12 mouse cellular contexts compared by ENCODE assay signal in genomic region chr12:85298127-85298834, GRCm38 (mm10). TPM values are rescaled to one million over a fixed set of nuclear protein-coding genes. Genes with fewer than 3 reads are reported as not detected.
DNase-seq lines count a peak whose midpoint lies in the region; ATAC-seq lines count a peak whose summit lies in the region.
"Had no signal": no experiment of that assay in that cellular context is flagged by ENCODE, and none has a peak within 500 bp of the region (broad histone marks: within the 10 kb centered on the region; RNA-seq: fewer than 3 reads in every experiment).

No protein-coding gene starts in this region.

- DNase-seq in heart, embryonic 10.5 days (ENCODE audit: low spot score): peak; percentile 51
- no peak for DNase-seq in heart, adult 9 months (ENCODE audit: low spot score in 2 of 2)
- peak; percentile 35 for DNase-seq in urinary bladder, postnatal 14 days (ENCODE audit: low spot score)
- DNase-seq in urinary bladder, adult 2 months (ENCODE audit: low spot score): no peak
- DNase-seq in limb, embryonic 11.5 days (ENCODE audit: low spot score): peak; percentile 50
- no peak for DNase-seq in layer of hippocampus, postnatal 25 days (ENCODE audit: extremely low spot score in 1 of 2, low spot score in 1 of 2)
- DNase-seq in heart, adult 11 months: no peak
- DNase-seq: thymus, postnatal 25 days had no signal

- no peak overlapping the region for H3K4me2 ChIP-seq in limb, embryonic 11.5 days (ENCODE audit: low read depth, severe bottlenecking)
- no peak overlapping the region for H3K4me2 ChIP-seq in hindbrain, embryonic 12.5 days (replicated peaks)

- WGBS in heart, embryonic 10.5 days: 86% methylated on average over 11 of the region's 11 CpGs
- 19% methylated on average over 11 of the region's 11 CpGs for WGBS in limb, embryonic 11.5 days
- 83% methylated on average over 11 of the region's 11 CpGs for whole genome bisulfite sequencing in hindbrain, embryonic 12.5 days

- H3K4me1 ChIP-seq in heart, embryonic 10.5 days: 0 out of 2 replicates have a peak, but pooled peaks cover 5% of the 10 kb centered on the region
- peaks cover 15% of the 10 kb centered on the region; the same call in 1 of the 2 replicates for H3K4me1 ChIP-seq in limb, embryonic 11.5 days (ENCODE audit: control insufficient read depth, insufficient read depth, low read length)
- no peaks in the 10 kb centered on the region for H3K4me1 ChIP-seq in hindbrain, embryonic 12.5 days

- no peaks in the 10 kb centered on the region for H3K27me3 ChIP-seq in heart, embryonic 10.5 days (ENCODE audit: insufficient read depth, poor library complexity, severe bottlenecking)
- H3K27me3 ChIP-seq in limb, embryonic 11.5 days (ENCODE audit: control insufficient read depth, insufficient read depth, low read length): no peaks in the 10 kb centered on the region
- H3K27me3 ChIP-seq in hindbrain, embryonic 12.5 days: no peaks in the 10 kb centered on the region

- no peak overlapping the region for H3K27ac ChIP-seq in heart, embryonic 10.5 days
- H3K27ac ChIP-seq in limb, embryonic 11.5 days (replicated peaks; ENCODE audit: low read depth, low read length): no peak overlapping the region
- no peak overlapping the region; the same call in 1 of the 2 replicates for H3K27ac ChIP-seq in hindbrain, embryonic 12.5 days
- H3K27ac ChIP-seq: macrophage had no signal

- 0 out of 2 replicates have a peak, but pooled peaks cover 6% of the 10 kb centered on the region for H3K9me3 ChIP-seq in heart, embryonic 10.5 days
- H3K9me3 ChIP-seq in limb, embryonic 11.5 days (ENCODE audit: control insufficient read depth, low read length): no peaks in the 10 kb centered on the region
- H3K9me3 ChIP-seq in hindbrain, embryonic 12.5 days (replicated peaks): no peaks in the 10 kb centered on the region

- H3K9ac ChIP-seq in limb, embryonic 11.5 days (ENCODE audit: low read length): no peak overlapping the region
- no peak overlapping the region for H3K9ac ChIP-seq in hindbrain, embryonic 12.5 days

- peaks cover 47% of the 10 kb centered on the region for H3K36me3 ChIP-seq in heart, embryonic 10.5 days
- peaks cover 5% of the 10 kb centered on the region; the same call in 1 of the 2 replicates for H3K36me3 ChIP-seq in limb, embryonic 11.5 days (ENCODE audit: control insufficient read depth, insufficient read depth, low read length)
- peaks cover 46% of the 10 kb centered on the region for H3K36me3 ChIP-seq in hindbrain, embryonic 12.5 days

- no peak overlapping the region for H3K4me3 ChIP-seq in heart, embryonic 10.5 days
- H3K4me3 ChIP-seq in limb, embryonic 11.5 days (ENCODE audit: low read depth, low read length): no peak overlapping the region
- no peak overlapping the region for H3K4me3 ChIP-seq in hindbrain, embryonic 12.5 days

- ATAC-seq in limb, embryonic 11.5 days (ENCODE audit: insufficient number of reproducible peaks, low FRiP score, low TSS enrichment, low read depth): no peak
- no peak for ATAC-seq in hindbrain, embryonic 12.5 days (ENCODE audit: low FRiP score)
- ATAC-seq: activated CD4-positive, CD25-positive, alpha-beta regulatory T cell, adult 4 months; hindbrain, embryonic 16.5 days had no signal

RNA-seq across cellular contexts. Expression of gene Zc2hc1c, which starts 9.9 kb away (rescaled TPM):
- 0.82 and 0.85 TPM in 2 replicates for polyA plus RNA-seq in heart, embryonic 10.5 days (2016; fragmentation: Nextera tagmentation; extraction: Ambion mirVana)
- 1.1 and 1.3 TPM in 2 replicates for polyA plus RNA-seq in urinary bladder, adult 2 months (2012; rRNA removed)
- 0.67 and 0.85 TPM in 2 replicates for polyA plus RNA-seq in limb, embryonic 11.5 days (2014; fragmentation: Nextera tagmentation; extraction: Ambion mirVana)
- total RNA-seq in layer of hippocampus, postnatal 25 days (2021): under 1 TPM; 0.89 TPM
- polyA plus RNA-seq in hindbrain, embryonic 12.5 days (2016; fragmentation: Nextera tagmentation; extraction: Ambion mirVana): 1.3 and 1.4 TPM in 2 replicates
- polyA plus RNA-seq: macrophage had no signal

RNA-seq across cellular contexts. Expression of gene Acyp1, which starts 10.0 kb away (rescaled TPM):
- polyA plus RNA-seq in heart, embryonic 10.5 days (2016; fragmentation: Nextera tagmentation; extraction: Ambion mirVana): 65.3 and 75.4 TPM in 2 replicates
- 40.4 and 47.4 TPM in 2 replicates for polyA plus RNA-seq in urinary bladder, adult 2 months (2012; rRNA removed)
- 55.1 and 62.3 TPM in 2 replicates for polyA plus RNA-seq in limb, embryonic 11.5 days (2014; fragmentation: Nextera tagmentation; extraction: Ambion mirVana)
- 10 to 100 TPM; 34.3 to 37.7 TPM for total RNA-seq in layer of hippocampus, postnatal 25 days (2021)
- 62.2 and 67.9 TPM in 2 replicates for polyA plus RNA-seq in hindbrain, embryonic 12.5 days (2016; fragmentation: Nextera tagmentation; extraction: Ambion mirVana)

RNA-seq across cellular contexts. Expression of gene Mlh3, which starts 27.9 kb away (rescaled TPM):
- 6.8 and 7.0 TPM in 2 replicates for polyA plus RNA-seq in heart, embryonic 10.5 days (2016; fragmentation: Nextera tagmentation; extraction: Ambion mirVana)
- 10.9 and 12.4 TPM in 2 replicates for polyA plus RNA-seq in urinary bladder, adult 2 months (2012; rRNA removed)
- 9.5 and 10.3 TPM in 2 replicates for polyA plus RNA-seq in limb, embryonic 11.5 days (2014; fragmentation: Nextera tagmentation; extraction: Ambion mirVana)
- total RNA-seq in layer of hippocampus, postnatal 25 days (2021): 10 to 100 TPM; 17.0 to 17.9 TPM
- polyA plus RNA-seq in hindbrain, embryonic 12.5 days (2016; fragmentation: Nextera tagmentation; extraction: Ambion mirVana): 9.1 and 9.8 TPM in 2 replicates

RNA-seq across cellular contexts. Expression of gene Nek9, which starts 40.9 kb away (rescaled TPM):
- 24.3 and 24.6 TPM in 2 replicates for polyA plus RNA-seq in heart, embryonic 10.5 days (2016; fragmentation: Nextera tagmentation; extraction: Ambion mirVana)
- 54.2 and 64.1 TPM in 2 replicates for polyA plus RNA-seq in urinary bladder, adult 2 months (2012; rRNA removed)
- 18.7 and 19.0 TPM in 2 replicates for polyA plus RNA-seq in limb, embryonic 11.5 days (2014; fragmentation: Nextera tagmentation; extraction: Ambion mirVana)
- total RNA-seq in layer of hippocampus, postnatal 25 days (2021): 10 to 100 TPM; 31.8 to 31.9 TPM
- 26.7 and 28.2 TPM in 2 replicates for polyA plus RNA-seq in hindbrain, embryonic 12.5 days (2016; fragmentation: Nextera tagmentation; extraction: Ambion mirVana)

Comparison
In these comparisons a context has a peak if more than half of its experiments do, and no peak if none do; other contexts are left out.
1. DNase-seq: peak in heart, embryonic 10.5 days (single experiment), urinary bladder, postnatal 14 days (single experiment) and limb, embryonic 11.5 days (single experiment); none in heart, adult 9 months (0 of 2), urinary bladder, adult 2 months (single experiment), layer of hippocampus, postnatal 25 days (0 of 2) and heart, adult 11 months (single experiment).